Mouse (Mus musculus): ENCODE results near the gene Mpz.
A peak's percentile ranks its signal among the peaks of the same experiment; 100 is the strongest.

Mpz gene

GRCm38 (mm10) chr1:171189476-171190114, 39.1 kb downstream of the Mpz start:
- no peak for DNase-seq

GRCm38 (mm10) chr1:171190832-171191231, 40.3 kb downstream of the Mpz start:
- DNase-seq = no peak

GRCm38 (mm10) chr1:171192283-171192682, 41.8 kb downstream of the Mpz start:
- no peak for DNase-seq

GRCm38 (mm10) chr1:171193093-171193840, 42.8 kb downstream of the Mpz start:
- no peak for DNase-seq

GRCm38 (mm10) chr1:171193911-171194830, 43.7 kb downstream of the Mpz start:
- no peak for DNase-seq

GRCm38 (mm10) chr1:171195046-171195822, 44.7 kb downstream of the Mpz start:
- no peak for DNase-seq

- peak; percentile 50 for DNase-seq
Observed at GRCm38 (mm10) chr1:171195887-171196397, 45.4 kb downstream of the Mpz start, which contains the start of gene Pcp4l1. TSS of gene Pcp4l1 (minus strand) at chr1:171196268.

- no peak for DNase-seq
Observed at GRCm38 (mm10) chr1:171199532-171199931, 49.0 kb downstream of the Mpz start.

- no peak for DNase-seq
Observed at GRCm38 (mm10) chr1:171200769-171201168, 50.3 kb downstream of the Mpz start.

- no peak for DNase-seq
Observed at GRCm38 (mm10) chr1:171203471-171204248, 53.1 kb downstream of the Mpz start.

GRCm38 (mm10) chr1:171204249-171204644, 53.7 kb downstream of the Mpz start:
- peak; percentile 53 for DNase-seq

GRCm38 (mm10) chr1:171205704-171206493, 55.4 kb downstream of the Mpz start:
- no peak for DNase-seq

GRCm38 (mm10) chr1:171209409-171209808, 58.9 kb downstream of the Mpz start:
- DNase-seq = no peak
